Mouse (Mus musculus) C2C12 (cell line): ENCODE measurements around the gene Mat2a. TPM values are rescaled to one million over a fixed set of nuclear protein-coding genes. Genes with fewer than 3 reads are reported as not detected.

Experiments used
- H3K27me3 ChIP-seq: one replicate; pipeline ENCODE4 v1.6.1; 2011; ENCODE audit not compliant: control insufficient read depth, insufficient read depth, insufficient read length
- H3K36me3 ChIP-seq: one replicate; pipeline ENCODE4 v1.6.1; 2011; ENCODE audit not compliant: control insufficient read depth, insufficient read depth
- H3K4me3 ChIP-seq: one replicate; pipeline ENCODE4 v1.5.1; 2011; ENCODE audit warnings: mild to moderate bottlenecking, control low read depth; ENCODE audit not compliant: poor library complexity, insufficient read depth, severe bottlenecking
- H3K79me2 ChIP-seq: one replicate; pipeline ENCODE4 v1.6.1; 2011; ENCODE audit not compliant: control insufficient read depth, insufficient read depth
- H3K79me3 ChIP-seq: one replicate; pipeline ENCODE4 v1.6.1; 2011; ENCODE audit warnings: low read depth, control low read depth
- H3ac ChIP-seq: one replicate; pipeline ENCODE3; 2011; ENCODE audit warnings: low read depth; ENCODE audit not compliant: control insufficient read depth, insufficient read length
- CEBPB ChIP-seq: IDR thresholded peaks from one replicate; pipeline ENCODE4 v1.6.1; 2011; ENCODE audit warnings: low read depth, mild to moderate bottlenecking, control low read depth, moderate library complexity
- CTCF ChIP-seq: IDR thresholded peaks from one replicate; pipeline ENCODE4 v1.5.1; 2011; ENCODE audit not compliant: control insufficient read depth, insufficient read depth, insufficient read length
- FOSL1 ChIP-seq: IDR thresholded peaks from one replicate; pipeline ENCODE4 v1.8.0; 2011; ENCODE audit warnings: mild to moderate bottlenecking, low read length; ENCODE audit not compliant: poor library complexity, insufficient read depth, severe bottlenecking
- MAX ChIP-seq: IDR thresholded peaks from one replicate; pipeline ENCODE4 v1.6.1; 2011; ENCODE audit warnings: mild to moderate bottlenecking, control low read depth
- MYOD1 ChIP-seq: IDR thresholded peaks from one replicate; pipeline ENCODE4 v1.6.1; 2011; ENCODE audit warnings: low read depth; ENCODE audit not compliant: control insufficient read depth, insufficient read length
- MYOG ChIP-seq: IDR thresholded peaks from one replicate; pipeline ENCODE4 v1.6.1; 2011; ENCODE audit not compliant: control insufficient read depth, insufficient read length; ENCODE audit errors: extremely low read depth
- USF1 ChIP-seq: IDR thresholded peaks from one replicate; pipeline ENCODE4 v1.6.1; 2011; ENCODE audit warnings: low read depth, mild to moderate bottlenecking, control low read depth, moderate library complexity
- polyA plus RNA-seq: library from polyadenylated mRNA; unstranded; fragments of >200 nt; fragmentation: generic; extraction: Trizol; gene quantifications from one replicate; pipeline ENCODE4 v1.2.1, GENCODE M21; 2012; ENCODE audit warnings: missing spikeins

The Mat2a gene
- polyA plus RNA-seq, 1 experiment, result 165 TPM

- no peak overlapping the region for H3ac ChIP-seq
- peaks cover 27% of the 10 kb centered on the region for H3K79me2 ChIP-seq
- no peaks in the 10 kb centered on the region for H3K27me3 ChIP-seq
- peaks cover 7% of the 10 kb centered on the region for H3K79me3 ChIP-seq
- peaks cover 13% of the 10 kb centered on the region for H3K36me3 ChIP-seq
- no peak overlapping the region for H3K4me3 ChIP-seq
- no peak for TF ChIP-seq CEBPB
- no peak for TF ChIP-seq MYOG
These were observed 24.2 kb downstream of the Mat2a start for GRCm38 (mm10) chr6:72415181-72415580.

DNA sequence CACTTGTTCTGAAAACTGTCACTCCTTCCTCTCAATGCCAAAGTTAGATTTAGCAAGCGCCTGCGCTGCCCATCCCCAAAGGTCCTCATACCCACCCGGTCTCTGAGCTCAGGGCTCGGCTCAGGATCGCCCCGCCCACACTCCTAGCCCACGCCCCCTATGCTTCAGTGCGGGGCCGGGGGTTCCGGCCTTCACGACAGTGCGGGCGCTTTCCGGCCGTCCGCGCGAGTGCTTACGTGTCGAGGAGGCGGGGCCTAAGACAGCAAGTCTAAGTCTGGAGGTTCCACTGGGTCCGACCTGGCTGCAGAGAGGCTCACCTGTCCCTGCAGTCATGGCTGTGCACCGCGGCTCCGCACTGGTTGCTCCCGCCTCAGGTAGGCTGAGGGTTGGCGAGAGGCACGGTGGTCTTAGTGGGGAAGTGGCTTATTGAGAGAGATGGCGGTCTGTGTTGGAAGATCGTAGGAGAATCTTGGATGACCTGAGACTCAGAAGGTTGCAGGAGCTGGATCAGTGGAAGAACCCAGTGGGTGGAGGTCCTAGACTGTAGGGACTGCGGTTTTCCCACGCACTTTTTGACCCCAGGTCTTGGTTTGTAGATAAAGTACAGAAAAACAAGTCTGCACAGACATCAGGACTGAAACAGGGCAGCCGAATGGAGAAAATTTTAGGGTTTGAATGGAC is 25.1 kb downstream of the Mat2a start, which contains the start of gene Ggcx:
Gene Ggcx, plus strand, starts transcription at position 233 of the 681 bp plus-strand sequence.
- H3K27me3 ChIP-seq, result no peaks in the 10 kb centered on the region
- peak within 1 kb of the TSS; percentile 76 for H3K4me3 ChIP-seq
- H3K79me3 ChIP-seq, result peaks cover 7% of the 10 kb centered on the region
- H3K36me3 ChIP-seq, result peaks cover 5% of the 10 kb centered on the region
- peaks cover 27% of the 10 kb centered on the region for H3K79me2 ChIP-seq
- TF ChIP-seq USF1, result no peak
- TF ChIP-seq FOSL1, result no peak
- no peak for TF ChIP-seq CEBPB
- TF ChIP-seq MYOD1, result no peak
- TF ChIP-seq MYOG, result no peak
- TF ChIP-seq MAX, result no peak
- TF ChIP-seq CTCF, result no peak
- peak within 1 kb of the TSS; percentile 79 for H3ac ChIP-seq

- Histone ChIP-seq H3K27me3 (no peaks in the 10 kb centered on the region), H3K79me2 (peaks cover 15% of the 10 kb centered on the region)
- no peak for TF ChIP-seq CEBPB
- no peak for TF ChIP-seq USF1
- TF ChIP-seq FOSL1, result no peak
- TF ChIP-seq MYOD1, result no peak
- no peak for TF ChIP-seq MYOG
- TF ChIP-seq CTCF, result no peak
- no peak for TF ChIP-seq MAX
These were observed 28.8 kb downstream of the Mat2a start for GRCm38 (mm10) chr6:72410518-72410917.

DNA sequence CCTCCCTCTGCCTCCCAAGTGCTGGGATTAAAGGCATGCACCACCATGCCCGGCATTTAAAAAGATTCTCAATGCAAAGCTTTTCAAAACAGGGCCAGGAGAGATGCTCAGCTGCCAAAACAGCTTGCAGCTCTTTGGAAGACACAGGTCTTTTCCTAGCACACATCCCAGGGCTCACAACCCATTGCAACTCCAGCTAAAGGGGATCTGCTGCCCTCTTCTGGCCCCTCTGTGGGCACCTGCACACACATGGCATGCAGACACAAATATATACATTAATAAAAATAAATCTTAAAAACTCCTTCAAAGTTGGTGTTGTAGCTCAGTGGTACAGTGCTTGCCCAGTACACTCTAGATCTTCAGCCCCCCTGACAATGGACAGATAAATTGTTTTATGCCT is 29.4 kb downstream of the Mat2a start:
- H3K36me3 ChIP-seq, result no peaks in the 10 kb centered on the region
- peaks cover 10% of the 10 kb centered on the region for H3K79me2 ChIP-seq
- TF ChIP-seq USF1 (no peak), MYOD1 (no peak), MAX (no peak), MYOG (no peak), CEBPB (no peak), CTCF (no peak), FOSL1 (no peak)
- H3ac ChIP-seq, result no peak overlapping the region
- no peak overlapping the region for H3K4me3 ChIP-seq
- H3K79me3 ChIP-seq, result no peaks in the 10 kb centered on the region
- no peaks in the 10 kb centered on the region for H3K27me3 ChIP-seq

More at GRCm38 (mm10) chr6:72410518-72410917, 28.8 kb downstream of the Mat2a start:
- no peaks in the 10 kb centered on the region for H3K79me3 ChIP-seq
- no peak overlapping the region for H3K4me3 ChIP-seq
- no peaks in the 10 kb centered on the region for H3K36me3 ChIP-seq
- H3ac ChIP-seq, result no peak overlapping the region

- H3K36me3 ChIP-seq, result no peaks in the 10 kb centered on the region
- no peaks in the 10 kb centered on the region for H3K79me3 ChIP-seq
- H3K4me3 ChIP-seq, result no peak overlapping the region
- no peaks in the 10 kb centered on the region for H3K27me3 ChIP-seq
- no peak for TF ChIP-seq MYOD1
- no peak overlapping the region for H3ac ChIP-seq
- peaks cover 5% of the 10 kb centered on the region for H3K79me2 ChIP-seq
These were observed 29.8 kb downstream of the Mat2a start for GRCm38 (mm10) chr6:72409567-72409966.

GRCm38 (mm10) chr6:72407119-72407518 is 32.2 kb downstream of the Mat2a start:
- no peaks in the 10 kb centered on the region for H3K27me3 ChIP-seq
- no peaks in the 10 kb centered on the region for H3K36me3 ChIP-seq
- TF ChIP-seq CTCF (peak; percentile 84), MAX (peak; percentile 55), MYOD1 (no peak)
- H3ac ChIP-seq, result no peak overlapping the region
- no peaks in the 10 kb centered on the region for H3K79me2 ChIP-seq
- no peaks in the 10 kb centered on the region for H3K79me3 ChIP-seq
- H3K4me3 ChIP-seq, result no peak overlapping the region
